Mouse (Mus musculus) limb, embryonic 13.5 days (tissue): ENCODE measurements around the gene Lurap1. TPM values are rescaled to one million over a fixed set of nuclear protein-coding genes. Genes with fewer than 3 reads are reported as not detected.

ENCODE experiments used
- ATAC-seq: fragments of 200-750 bp; cut with Nextera tagmentation; 2 replicates; pipeline ENCODE4 v1.8.0; 2017; ENCODE audit warnings: low read depth, moderate number of reproducible peaks, moderate TSS enrichment; ENCODE audit not compliant: low FRiP score
- H3K27ac ChIP-seq: fragments of 300-500 bp; sonication (generic); 2 replicates; pipeline ENCODE4 v1.5.1; 2015; ENCODE audit warnings: inconsistent platforms, mild to moderate bottlenecking, moderate library complexity
- H3K27me3 ChIP-seq: fragments of 300-500 bp; sonication (generic); 2 replicates; pipeline ENCODE4 v1.6.1; 2015; ENCODE audit warnings: mild to moderate bottlenecking, inconsistent platforms
- H3K36me3 ChIP-seq: fragments of 300-500 bp; sonication (generic); 2 replicates; pipeline ENCODE4 v1.6.1; 2015; ENCODE audit warnings: inconsistent platforms, mild to moderate bottlenecking, moderate library complexity
- H3K4me1 ChIP-seq: fragments of 300-500 bp; sonication (generic); 2 replicates; pipeline ENCODE4 v1.6.1; 2015; ENCODE audit warnings: inconsistent platforms
- H3K4me2 ChIP-seq: fragments of 300-500 bp; sonication (generic); replicated peaks from 2 replicates; pipeline ENCODE4 v1.6.1; 2015; ENCODE audit warnings: inconsistent platforms, mild to moderate bottlenecking, moderate library complexity
- H3K4me3 ChIP-seq: fragments of 300-500 bp; sonication (generic); 2 replicates; pipeline ENCODE4 v1.5.1; 2015; ENCODE audit warnings: moderate library complexity, mild to moderate bottlenecking, inconsistent platforms
- H3K9ac ChIP-seq: fragments of 300-500 bp; sonication (generic); 2 replicates; pipeline ENCODE4 v1.6.1; 2015; ENCODE audit warnings: mild to moderate bottlenecking, inconsistent platforms
- H3K9me3 ChIP-seq: fragments of 300-500 bp; sonication (generic); 2 replicates; pipeline ENCODE4 v1.6.1; 2016; ENCODE audit warnings: inconsistent platforms
- WGBS: fragments of 180-500 bp; shearing (Covaris S2); methylation state at CpG from one replicate; pipeline ENCODE4 v1.1.7; 2015; 5-methylcytosine and 5-hydroxymethylcytosine counted together
- polyA plus RNA-seq: library from polyadenylated mRNA; unstranded; fragments of >200 nt; fragmentation: Nextera tagmentation; extraction: Ambion mirVana; gene quantifications from 2 replicates; pipeline ENCODE4 v1.2.1, GENCODE M21; 2015

Gene Lurap1
- polyA plus RNA-seq, 1 experiment from 2014 or later: 2.6 TPM

DNA sequence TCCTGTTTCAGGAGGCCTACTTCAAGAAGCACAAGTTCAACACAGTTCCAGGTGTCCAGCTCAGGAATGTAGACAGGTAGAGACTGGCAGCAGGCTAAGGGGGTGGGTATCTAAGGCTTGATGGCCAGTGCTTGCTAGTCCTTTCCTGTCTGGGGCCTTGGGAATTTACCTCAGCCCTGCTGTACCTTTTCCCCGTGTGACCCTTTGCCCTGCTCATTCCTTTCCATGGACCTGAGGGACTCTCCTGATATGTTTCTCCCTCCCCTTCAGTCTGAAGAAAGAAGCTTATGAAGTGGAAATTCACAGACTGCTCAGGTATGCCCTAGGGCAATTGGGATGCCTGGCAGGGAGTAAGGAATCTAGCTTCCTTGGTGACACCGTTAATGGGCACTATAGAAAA, 6.7 kb upstream of the Lurap1 start:
- H3K36me3 ChIP-seq: peaks cover 86% of the 10 kb centered on the region
- no peak overlapping the region for H3K9ac ChIP-seq
- no peak overlapping the region for H3K4me3 ChIP-seq
- no peaks in the 10 kb centered on the region for H3K27me3 ChIP-seq
- H3K9me3 ChIP-seq: no peaks in the 10 kb centered on the region
- 86% methylated on average over 2 of the region's 2 CpGs for WGBS
- no peak overlapping the region for H3K4me2 ChIP-seq
- no peak for ATAC-seq
- H3K27ac ChIP-seq: no peak overlapping the region
- H3K4me1 ChIP-seq: no peaks in the 10 kb centered on the region

GRCm38 (mm10) chr4:116152702-116153101, 1.6 kb upstream of the Lurap1 start:
- no peak overlapping the region for H3K4me3 ChIP-seq
- H3K36me3 ChIP-seq: peaks cover 63% of the 10 kb centered on the region
- H3K9me3 ChIP-seq: no peaks in the 10 kb centered on the region
- H3K27ac ChIP-seq: no peak overlapping the region
- 92% methylated on average over 15 of the region's 15 CpGs for WGBS
- H3K27me3 ChIP-seq: no peaks in the 10 kb centered on the region
- no peak overlapping the region for H3K4me2 ChIP-seq
- peaks cover 14% of the 10 kb centered on the region for H3K4me1 ChIP-seq
- peak overlapping the region; percentile 31; the same call in 1 of the 2 replicates for H3K9ac ChIP-seq
- ATAC-seq: no peak

GRCm38 (mm10) chr4:116150862-116151221, 296 bp downstream of the Lurap1 start:
- H3K4me2 ChIP-seq: peak overlapping the region; percentile 88
- peak overlapping the region; percentile 94 for H3K9ac ChIP-seq
- H3K36me3 ChIP-seq: peaks cover 44% of the 10 kb centered on the region
- 14% methylated on average over 4 of the region's 4 CpGs for WGBS
- peak; percentile 38; the same call in 1 of the 2 replicates for ATAC-seq
- H3K9me3 ChIP-seq: no peaks in the 10 kb centered on the region
- peaks cover 14% of the 10 kb centered on the region for H3K4me1 ChIP-seq
- H3K4me3 ChIP-seq: peak overlapping the region; percentile 77
- H3K27ac ChIP-seq: peak overlapping the region; percentile 73; the same call in 1 of the 2 replicates
- no peaks in the 10 kb centered on the region for H3K27me3 ChIP-seq

DNA sequence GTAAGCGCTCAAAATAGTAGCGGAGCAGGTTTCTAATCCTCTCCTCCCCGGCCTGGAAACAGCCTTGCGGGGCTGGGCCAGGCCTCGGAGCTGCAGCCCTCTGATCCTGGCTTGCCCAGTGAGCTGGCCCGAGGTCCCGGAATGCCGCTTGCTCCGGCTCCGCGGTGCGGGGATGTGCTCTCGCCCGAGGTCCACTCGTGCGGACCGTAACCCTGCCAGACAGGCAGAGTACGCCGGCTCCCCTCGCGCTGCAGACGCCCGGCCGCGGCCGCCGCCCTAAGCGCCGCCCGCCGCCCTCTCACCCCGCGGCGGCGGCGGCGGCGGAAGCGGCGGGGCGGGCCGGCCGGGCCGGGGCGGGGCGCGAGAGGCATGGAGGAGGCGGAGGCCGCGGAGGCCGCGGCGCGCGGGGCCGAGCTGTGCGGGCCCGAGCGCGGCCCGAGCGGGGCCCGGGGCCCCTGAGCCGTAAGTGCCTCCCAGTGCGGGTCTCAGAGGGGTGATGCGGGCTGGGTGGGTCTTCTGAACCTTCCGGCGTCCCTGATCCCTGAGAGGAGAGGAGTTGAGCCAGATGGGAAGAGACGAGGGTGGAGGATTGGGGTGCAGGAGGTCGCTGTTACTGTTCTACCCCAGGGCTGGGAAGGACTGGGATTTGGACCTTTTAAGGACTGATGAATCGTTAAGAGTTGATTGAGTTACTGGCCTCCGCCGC, 829 bp downstream of the Lurap1 start:
- H3K27me3 ChIP-seq: no peaks in the 10 kb centered on the region
- H3K4me1 ChIP-seq: peaks cover 14% of the 10 kb centered on the region
- under 1% methylated on average over 60 of the region's 73 CpGs for WGBS
- peak; percentile 93 for ATAC-seq
- peaks cover 39% of the 10 kb centered on the region for H3K36me3 ChIP-seq
- H3K9ac ChIP-seq: peak overlapping the region; percentile 94
- H3K4me3 ChIP-seq: peak overlapping the region; percentile 77
- peak overlapping the region; percentile 84 for H3K27ac ChIP-seq
- no peaks in the 10 kb centered on the region for H3K9me3 ChIP-seq
- H3K4me2 ChIP-seq: peak overlapping the region; percentile 88

DNA sequence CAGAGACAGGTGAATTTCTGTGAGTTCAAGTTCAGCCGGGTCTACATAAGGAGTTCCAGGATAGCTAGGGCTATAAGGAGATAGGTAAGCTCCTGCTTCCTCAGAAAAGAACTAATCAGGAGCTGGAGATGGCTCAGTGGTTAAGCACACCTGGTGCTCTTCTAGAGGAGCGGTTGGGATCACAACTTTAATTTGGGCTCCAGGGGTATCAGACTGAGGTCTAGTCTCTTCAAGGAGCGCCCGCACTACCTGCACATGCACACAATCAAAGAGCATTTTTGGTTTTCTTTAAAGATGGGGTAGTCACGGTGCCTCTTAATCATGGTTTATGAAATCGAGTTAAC, 1.4 kb downstream of the Lurap1 start:
- Histone ChIP-seq H3K27me3 (no peaks in the 10 kb centered on the region), H3K27ac (peak overlapping the region; percentile 84), H3K4me1 (peaks cover 14% of the 10 kb centered on the region), H3K9ac (peak overlapping the region; percentile 94), H3K4me3 (peak overlapping the region; percentile 77), H3K4me2 (peak overlapping the region; percentile 88), H3K9me3 (no peaks in the 10 kb centered on the region), H3K36me3 (peaks cover 34% of the 10 kb centered on the region)
- WGBS: 22% methylated on average over 6 of the region's 6 CpGs
- ATAC-seq: peak; percentile 9; the same call in 1 of the 2 replicates

- under 1% methylated on average over 47 of the region's 47 CpGs for WGBS
- H3K27ac ChIP-seq: no peak overlapping the region
- H3K27me3 ChIP-seq: peaks cover 12% of the 10 kb centered on the region
- peak overlapping the region; percentile 91 for H3K4me2 ChIP-seq
- ATAC-seq: peak; percentile 82
- no peaks in the 10 kb centered on the region for H3K36me3 ChIP-seq
- H3K9ac ChIP-seq: peak overlapping the region; percentile 81
- peaks cover 14% of the 10 kb centered on the region for H3K4me1 ChIP-seq
- no peaks in the 10 kb centered on the region for H3K9me3 ChIP-seq
- H3K4me3 ChIP-seq: peak overlapping the region; percentile 78
Observed at GRCm38 (mm10) chr4:116143891-116144717, 7.0 kb downstream of the Lurap1 start.

DNA sequence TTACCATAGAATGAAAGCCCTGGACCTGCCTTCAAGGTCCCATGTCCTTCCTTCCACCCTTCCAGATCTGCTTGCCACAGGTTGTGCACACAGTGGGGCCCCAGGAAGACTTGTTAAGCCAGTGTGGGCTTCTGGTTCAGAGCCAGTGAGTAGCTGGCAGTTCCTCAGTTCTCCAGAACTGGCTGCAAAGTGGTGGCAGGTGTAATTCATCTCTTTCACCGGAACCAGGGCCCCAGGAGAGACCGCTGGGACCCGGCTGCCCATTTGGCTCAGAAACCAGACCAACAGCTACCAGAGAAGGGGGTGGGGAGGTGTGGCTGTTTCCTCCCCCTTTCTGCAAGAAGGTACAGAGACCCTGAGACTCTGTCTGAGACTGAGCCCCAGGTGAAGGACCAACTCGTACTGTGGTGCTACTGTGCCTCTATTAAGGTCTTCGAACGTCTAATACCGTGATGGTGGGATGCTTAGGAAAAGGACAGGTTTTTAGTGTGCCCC, 7.8 kb downstream of the Lurap1 start:
- H3K9me3 ChIP-seq: no peaks in the 10 kb centered on the region
- H3K4me2 ChIP-seq: peak overlapping the region; percentile 91
- H3K27ac ChIP-seq: no peak overlapping the region
- peaks cover 12% of the 10 kb centered on the region for H3K27me3 ChIP-seq
- ATAC-seq: no peak
- no peaks in the 10 kb centered on the region for H3K36me3 ChIP-seq
- peak overlapping the region; percentile 78 for H3K4me3 ChIP-seq
- H3K4me1 ChIP-seq: peaks cover 14% of the 10 kb centered on the region
- WGBS: 4% methylated on average over 7 of the region's 7 CpGs
- H3K9ac ChIP-seq: peak overlapping the region; percentile 81

DNA sequence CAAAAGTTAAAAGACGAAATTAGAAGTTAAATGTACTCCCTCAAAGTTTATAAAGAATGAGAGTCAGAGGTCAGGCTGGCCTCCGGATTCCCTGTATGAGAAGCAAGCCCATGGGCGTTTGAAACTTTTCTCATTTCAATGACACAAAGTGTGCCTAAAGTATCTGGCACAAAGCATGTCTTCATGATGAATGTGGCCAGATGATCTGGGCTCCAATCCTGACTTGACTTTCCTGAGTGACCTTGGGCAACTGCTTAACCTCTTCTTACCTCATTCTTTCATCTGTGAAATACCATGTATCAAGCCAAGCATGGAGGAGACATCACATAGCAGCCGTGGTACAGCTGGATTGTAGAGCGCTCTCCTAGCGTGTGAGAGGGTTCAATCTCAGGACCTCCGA, 8.9 kb downstream of the Lurap1 start:
- no peak for ATAC-seq
- Histone ChIP-seq H3K9me3 (no peaks in the 10 kb centered on the region), H3K4me1 (peaks cover 14% of the 10 kb centered on the region), H3K9ac (no peak overlapping the region), H3K4me3 (no peak overlapping the region), H3K4me2 (no peak overlapping the region), H3K27ac (no peak overlapping the region), H3K27me3 (peaks cover 12% of the 10 kb centered on the region), H3K36me3 (no peaks in the 10 kb centered on the region; the same call in 1 of the 2 replicates)
- 83% methylated on average over 7 of the region's 7 CpGs for WGBS

GRCm38 (mm10) chr4:116141736-116142135, 9.4 kb downstream of the Lurap1 start:
- Histone ChIP-seq H3K9me3 (no peaks in the 10 kb centered on the region), H3K27ac (no peak overlapping the region), H3K4me3 (no peak overlapping the region), H3K36me3 (no peaks in the 10 kb centered on the region; the same call in 1 of the 2 replicates), H3K4me1 (peaks cover 14% of the 10 kb centered on the region), H3K4me2 (no peak overlapping the region), H3K9ac (no peak overlapping the region), H3K27me3 (peaks cover 12% of the 10 kb centered on the region)
- 81% methylated on average over 1 of the region's 1 CpGs for WGBS
- ATAC-seq: no peak

GRCm38 (mm10) chr4:116140801-116141574, 10.2 kb downstream of the Lurap1 start:
- Histone ChIP-seq H3K4me1 (peaks cover 14% of the 10 kb centered on the region), H3K4me2 (no peak overlapping the region), H3K4me3 (no peak overlapping the region), H3K9me3 (no peaks in the 10 kb centered on the region), H3K27me3 (peaks cover 12% of the 10 kb centered on the region), H3K27ac (no peak overlapping the region), H3K36me3 (no peaks in the 10 kb centered on the region; the same call in 1 of the 2 replicates), H3K9ac (no peak overlapping the region)
- no peak for ATAC-seq
- 78% methylated on average over 7 of the region's 7 CpGs for WGBS

DNA sequence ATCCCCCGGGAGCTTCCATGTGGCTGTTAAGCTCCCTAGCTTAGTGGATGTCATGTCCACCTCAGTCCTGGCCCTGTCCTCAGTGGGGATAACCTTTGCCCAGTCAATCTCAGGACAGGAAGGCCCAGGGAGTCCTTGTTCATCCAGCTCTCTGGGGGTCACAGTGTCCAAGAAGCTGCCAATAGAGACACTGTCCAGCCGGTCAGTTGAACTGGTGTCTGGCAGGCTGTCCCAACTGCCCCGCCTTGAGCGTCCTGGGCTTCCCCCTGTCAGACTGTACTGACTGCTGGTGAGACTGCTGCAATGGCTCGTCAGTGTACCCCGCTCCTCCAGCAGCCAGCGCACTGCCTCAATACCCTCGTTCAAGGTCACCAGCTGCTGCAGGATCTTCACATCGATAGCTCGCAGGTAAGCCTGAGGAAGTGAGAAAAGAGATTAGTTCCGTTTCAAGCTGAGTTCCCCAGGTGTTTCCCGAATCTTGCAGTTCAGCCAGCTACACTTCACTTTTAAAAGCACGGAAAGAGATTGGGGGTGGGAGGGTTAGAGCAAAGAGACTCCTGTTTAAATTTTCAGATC, 13.6 kb downstream of the Lurap1 start:
- Histone ChIP-seq H3K36me3 (no peaks in the 10 kb centered on the region; the same call in 1 of the 2 replicates), H3K4me2 (no peak overlapping the region)
- no peak for ATAC-seq

More for the DNA sequence above, 13.6 kb downstream of the Lurap1 start:
- H3K27me3 ChIP-seq: 0 out of 2 replicates have a peak, but pooled peaks cover 2% of the 10 kb centered on the region
- no peak overlapping the region for H3K4me3 ChIP-seq
- H3K9ac ChIP-seq: no peak overlapping the region
- WGBS: 53% methylated on average over 13 of the region's 13 CpGs
- H3K9me3 ChIP-seq: no peaks in the 10 kb centered on the region
- no peak overlapping the region for H3K27ac ChIP-seq
- no peaks in the 10 kb centered on the region for H3K4me1 ChIP-seq
